Mouse (Mus musculus) brown adipose tissue, adult 24 weeks (tissue): ENCODE results near the gene Eno3. TPM values are rescaled to one million over a fixed set of nuclear protein-coding genes. Genes with fewer than 3 reads are reported as not detected.
A peak's percentile ranks its signal among the peaks of the same experiment; 100 is the strongest.

Experiments
- H3K27ac ChIP-seq: fragments of 200-500 bp; replicated peaks from 2 replicates; pipeline ENCODE4 v1.5.1; 2012; ENCODE audit warnings: low read depth, mild to moderate bottlenecking, low read length
- H3K4me1 ChIP-seq: fragments of 200-500 bp; 2 replicates; pipeline ENCODE4 v1.6.1; 2012; ENCODE audit warnings: low read length, mixed read lengths; ENCODE audit not compliant: control insufficient read depth, insufficient read depth, insufficient read length
- H3K4me3 ChIP-seq: fragments of 200-500 bp; 2 replicates; pipeline ENCODE4 v1.5.1; 2012; ENCODE audit warnings: low read depth, mild to moderate bottlenecking, low read length, moderate library complexity; ENCODE audit not compliant: insufficient read depth
- polyA plus RNA-seq: library from polyadenylated mRNA; stranded (reverse); fragments of >200 nt; gene quantifications from 2 replicates; pipeline ENCODE4 v1.2.4, GENCODE M21; 2012; ENCODE audit not compliant: missing spikeins, insufficient read depth, insufficient read length

Gene Eno3
- polyA plus RNA-seq, 1 experiment = 40.8 TPM

DNA sequence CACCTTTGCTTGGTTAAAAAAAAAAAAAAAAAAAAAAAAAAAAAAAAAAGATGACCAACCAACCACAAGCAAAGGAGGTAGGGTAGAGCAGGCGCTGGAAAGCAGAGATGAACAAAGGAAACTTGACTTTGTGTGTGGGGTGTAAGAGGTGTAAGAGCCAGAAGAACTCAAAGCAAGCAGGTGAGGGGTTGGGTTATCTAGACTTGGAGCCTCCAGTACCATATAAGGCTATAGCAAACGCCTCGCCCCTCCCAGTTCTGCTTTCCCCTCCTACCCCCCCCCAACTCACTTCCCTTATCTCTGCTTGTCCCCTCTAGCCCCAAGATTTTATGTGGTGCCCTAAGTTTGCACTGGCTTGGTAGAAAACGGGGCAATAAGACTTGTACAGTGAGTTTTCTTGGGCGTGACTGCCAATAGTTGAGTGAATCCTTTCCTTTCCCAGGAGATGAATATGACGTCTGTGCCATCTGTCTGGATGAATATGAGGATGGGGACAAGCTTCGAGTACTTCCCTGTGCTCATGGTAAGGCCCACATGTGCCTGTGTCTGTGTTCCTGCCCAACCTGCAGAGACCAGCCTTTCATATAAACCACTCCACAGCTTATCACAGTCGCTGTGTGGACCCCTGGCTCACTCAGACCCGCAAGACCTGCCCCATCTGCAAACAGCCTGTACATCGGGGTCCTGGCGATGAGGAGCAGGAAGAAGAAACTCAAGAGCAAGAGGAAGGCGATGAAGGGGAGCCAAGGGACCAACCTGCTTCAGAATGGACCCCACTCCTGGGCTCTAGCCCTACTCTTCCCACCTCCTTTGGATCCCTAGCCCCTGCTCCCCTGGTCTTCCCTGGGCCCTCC is 6.5 kb upstream of the Eno3 start:
- Histone ChIP-seq H3K4me3 (peak overlapping the region; percentile 10; the same call in 1 of the 2 replicates), H3K27ac (peak overlapping the region; percentile 21), H3K4me1 (peaks cover 8% of the 10 kb centered on the region)

DNA sequence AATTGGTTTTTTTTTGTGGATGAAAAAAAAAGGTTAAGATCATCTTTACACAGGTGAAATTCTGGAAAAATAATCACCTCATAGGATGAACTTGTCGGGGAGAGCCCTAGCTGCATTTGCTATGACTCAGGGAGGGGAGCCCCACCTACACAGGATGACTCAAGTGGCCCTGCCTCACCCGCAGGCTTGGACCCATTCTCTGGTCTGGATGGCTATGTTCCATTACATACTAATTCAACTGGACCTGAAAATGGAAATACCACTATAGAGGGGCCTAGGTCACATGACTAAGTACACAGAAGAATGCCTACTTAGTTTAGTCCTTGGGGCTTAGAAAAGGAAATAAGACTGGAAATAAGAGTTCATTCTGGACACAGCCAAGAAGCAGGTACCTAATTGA is 5.6 kb upstream of the Eno3 start:
- H3K4me1 ChIP-seq = no peaks in the 10 kb centered on the region
- no peak overlapping the region for H3K27ac ChIP-seq
- H3K4me3 ChIP-seq = no peak overlapping the region

DNA sequence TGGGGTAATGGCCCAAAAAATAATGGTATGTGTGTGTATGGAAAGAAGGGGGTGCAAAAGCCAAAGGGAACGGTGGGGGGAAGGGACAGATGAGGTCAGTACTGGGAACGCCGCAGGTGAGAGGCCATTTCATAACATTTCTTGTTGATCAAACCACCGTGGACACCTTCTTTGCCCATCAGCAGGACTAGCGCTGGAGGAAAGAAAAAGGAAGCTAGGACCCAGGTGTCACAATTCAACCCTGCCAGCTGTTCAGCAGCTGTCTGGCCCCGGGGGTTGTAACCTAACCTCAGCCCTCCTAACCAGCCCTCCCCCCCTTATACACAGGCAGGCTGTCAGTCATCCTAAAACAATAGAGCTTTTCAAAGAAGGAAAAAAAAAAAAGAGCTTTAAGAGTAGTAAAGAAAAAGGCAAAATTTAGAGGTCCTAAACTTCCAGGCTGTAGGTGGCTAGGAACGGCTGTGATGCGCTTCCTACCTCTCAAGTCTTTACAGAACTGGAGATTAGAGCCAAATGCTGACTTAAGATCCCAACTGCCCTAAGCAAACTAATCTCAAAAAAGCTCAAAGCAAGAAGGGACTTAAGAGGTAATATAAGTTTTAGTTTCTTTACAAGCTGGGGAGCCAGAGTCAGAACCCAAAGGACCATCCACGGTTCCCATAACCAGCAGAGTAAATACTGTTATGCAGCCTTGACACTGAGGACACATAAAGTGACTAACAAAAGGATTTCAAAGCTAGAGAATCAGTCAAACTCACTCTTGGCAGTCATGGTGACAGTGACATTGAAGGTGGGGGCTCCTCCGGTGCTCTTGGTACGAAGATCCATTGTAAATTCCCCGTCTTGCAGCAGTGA is 4.7 kb upstream of the Eno3 start:
- Histone ChIP-seq H3K27ac (peak overlapping the region; percentile 65; the same call in 1 of the 2 replicates), H3K4me1 (no peaks in the 10 kb centered on the region)

DNA sequence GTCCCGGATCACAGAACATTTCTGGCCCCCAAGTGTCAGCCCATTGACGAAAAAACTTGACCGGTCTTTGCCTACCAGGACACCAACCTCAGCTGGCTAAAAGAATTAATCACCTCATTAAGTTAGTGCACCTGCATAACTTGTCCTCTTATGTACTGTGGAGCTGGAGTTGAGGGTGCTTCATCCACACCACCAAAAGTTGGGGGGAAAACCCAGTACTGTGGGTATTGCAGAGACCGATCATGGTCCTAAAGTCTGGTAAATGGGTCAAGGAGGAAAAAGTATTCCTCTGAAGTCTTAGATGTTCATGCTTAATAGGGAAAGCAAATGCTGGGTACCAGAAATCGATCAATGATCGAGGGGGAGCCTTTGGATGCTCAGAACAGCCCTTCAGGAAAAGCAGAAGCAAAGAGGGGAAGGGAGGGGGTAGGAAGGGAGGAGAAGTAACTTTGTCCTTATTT is 4.1 kb upstream of the Eno3 start:
- Histone ChIP-seq H3K27ac (peak overlapping the region; percentile 65), H3K4me1 (no peaks in the 10 kb centered on the region), H3K4me3 (peak overlapping the region; percentile 91)

More for the DNA sequence above, 4.7 kb upstream of the Eno3 start:
- H3K4me3 ChIP-seq = peak overlapping the region; percentile 91

DNA sequence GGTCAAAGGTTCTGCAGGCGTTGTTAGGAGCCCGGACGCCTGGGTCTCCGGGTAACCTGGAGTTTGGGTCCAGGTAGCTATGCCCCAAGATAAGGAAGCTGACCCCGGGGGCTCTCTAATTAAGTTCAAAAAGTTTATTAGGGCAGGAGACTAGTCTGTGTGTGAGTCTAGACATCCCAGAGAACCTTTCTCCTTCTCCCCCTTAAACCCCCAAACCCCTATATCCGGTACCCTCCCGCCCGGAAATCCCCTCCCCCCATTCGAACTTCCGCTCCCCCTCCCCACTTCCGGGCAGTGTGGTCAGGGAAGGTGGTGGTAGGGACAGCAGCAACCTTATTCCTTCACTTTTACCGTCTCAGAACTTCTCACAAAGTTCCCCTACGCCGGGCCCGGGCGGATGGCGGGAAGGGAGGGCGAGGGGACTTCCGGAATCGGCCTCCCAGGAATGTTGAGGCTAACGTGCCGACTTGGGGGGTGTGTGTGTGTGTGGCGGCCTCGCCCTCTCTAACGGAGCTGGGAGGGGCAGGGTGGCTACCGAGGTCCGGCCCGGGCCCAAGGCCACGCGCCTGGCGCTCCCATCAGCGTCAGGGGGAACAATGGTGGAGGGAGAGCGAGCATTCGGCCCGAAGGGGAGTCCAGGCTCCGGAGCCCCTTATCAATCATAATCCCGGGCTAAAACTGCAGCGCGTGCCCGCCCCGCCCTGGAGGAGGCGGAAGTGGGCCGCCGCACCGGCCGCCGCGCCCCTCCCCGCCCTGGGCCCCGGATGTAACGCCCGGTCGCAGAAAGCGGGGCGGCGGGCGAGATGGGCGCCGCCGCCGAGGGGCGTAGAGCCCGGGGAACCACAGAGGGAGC is 3.4 kb upstream of the Eno3 start:
- peak overlapping the region; percentile 91 for H3K4me3 ChIP-seq
- peak overlapping the region; percentile 93 for H3K27ac ChIP-seq
- H3K4me1 ChIP-seq = no peaks in the 10 kb centered on the region

DNA sequence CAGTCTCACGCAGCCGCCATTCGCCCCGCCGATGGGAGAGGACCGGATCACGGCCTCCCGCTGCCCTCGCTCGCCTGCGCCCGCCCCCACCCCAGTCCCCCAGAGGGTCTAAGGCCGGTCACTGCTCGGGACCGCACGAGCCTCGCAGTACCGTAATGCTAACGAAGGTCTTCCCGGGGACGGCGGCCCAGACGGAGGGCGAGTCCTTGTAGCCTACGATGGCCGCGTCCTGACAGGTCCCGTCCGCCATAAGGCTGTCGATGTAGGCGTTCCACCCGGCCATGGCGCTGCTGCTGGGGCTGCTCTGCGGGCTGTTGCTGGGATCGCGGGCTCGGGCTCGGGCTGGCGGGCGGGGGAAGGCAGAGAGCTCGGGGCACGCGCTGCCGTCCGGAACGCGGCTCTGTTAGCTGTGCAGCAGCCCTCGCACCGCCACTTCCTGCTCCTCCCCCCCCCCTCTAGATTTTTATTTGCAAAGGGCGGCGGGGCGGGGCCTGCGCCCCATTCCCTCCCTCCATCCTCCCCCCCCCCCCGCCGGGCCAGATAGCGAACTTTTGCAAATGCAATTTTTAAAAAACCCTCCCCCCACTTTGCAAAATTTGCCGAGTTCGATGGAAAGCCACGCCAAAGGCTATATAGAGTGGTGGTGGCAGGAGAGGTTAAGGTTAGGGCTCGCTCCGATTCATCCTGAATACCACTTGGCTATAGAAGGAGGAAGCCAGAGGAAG is 2.6 kb upstream of the Eno3 start, which contains the start of gene Pfn1:
Gene Pfn1, minus strand, starts transcription at position 447 of the 725 bp plus-strand sequence.
- H3K27ac ChIP-seq = peak within 1 kb of the TSS; percentile 93
- H3K4me1 ChIP-seq = no peaks in the 10 kb centered on the region
- H3K4me3 ChIP-seq = peak within 1 kb of the TSS; percentile 91

DNA sequence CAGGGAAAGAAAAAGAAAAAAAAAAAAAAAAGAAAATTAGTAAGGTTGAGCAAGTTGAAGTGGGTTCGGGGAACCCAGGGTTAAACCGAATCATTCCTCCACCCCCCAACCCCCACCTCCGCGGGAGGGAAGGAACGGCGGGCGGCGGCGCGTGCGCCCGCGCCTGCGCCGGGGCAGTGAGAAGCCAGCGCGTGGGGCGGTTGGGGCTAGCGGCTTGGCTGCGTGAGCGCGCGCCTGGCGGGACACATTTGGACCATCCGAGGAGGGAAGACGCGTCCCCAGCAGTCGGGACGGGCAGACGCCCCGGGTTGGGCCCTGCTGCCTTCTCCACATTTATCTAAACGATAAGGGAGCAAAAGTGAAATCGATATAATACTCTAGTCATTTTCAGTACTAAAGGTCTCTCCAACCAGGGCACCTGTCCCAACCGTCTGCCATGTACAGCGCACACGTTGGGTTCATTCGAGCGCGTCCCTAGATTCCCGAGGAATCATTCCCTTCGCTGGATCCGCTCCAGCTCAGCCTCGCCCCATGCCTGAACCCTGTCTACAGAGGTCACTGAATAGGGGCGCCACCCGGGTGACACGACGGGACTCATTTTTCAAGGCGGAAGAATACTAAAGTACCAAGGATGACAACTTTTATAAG is 2.0 kb upstream of the Eno3 start:
- peak overlapping the region; percentile 76 for H3K4me3 ChIP-seq
- peak overlapping the region; percentile 79 for H3K27ac ChIP-seq
- H3K4me1 ChIP-seq = no peaks in the 10 kb centered on the region

DNA sequence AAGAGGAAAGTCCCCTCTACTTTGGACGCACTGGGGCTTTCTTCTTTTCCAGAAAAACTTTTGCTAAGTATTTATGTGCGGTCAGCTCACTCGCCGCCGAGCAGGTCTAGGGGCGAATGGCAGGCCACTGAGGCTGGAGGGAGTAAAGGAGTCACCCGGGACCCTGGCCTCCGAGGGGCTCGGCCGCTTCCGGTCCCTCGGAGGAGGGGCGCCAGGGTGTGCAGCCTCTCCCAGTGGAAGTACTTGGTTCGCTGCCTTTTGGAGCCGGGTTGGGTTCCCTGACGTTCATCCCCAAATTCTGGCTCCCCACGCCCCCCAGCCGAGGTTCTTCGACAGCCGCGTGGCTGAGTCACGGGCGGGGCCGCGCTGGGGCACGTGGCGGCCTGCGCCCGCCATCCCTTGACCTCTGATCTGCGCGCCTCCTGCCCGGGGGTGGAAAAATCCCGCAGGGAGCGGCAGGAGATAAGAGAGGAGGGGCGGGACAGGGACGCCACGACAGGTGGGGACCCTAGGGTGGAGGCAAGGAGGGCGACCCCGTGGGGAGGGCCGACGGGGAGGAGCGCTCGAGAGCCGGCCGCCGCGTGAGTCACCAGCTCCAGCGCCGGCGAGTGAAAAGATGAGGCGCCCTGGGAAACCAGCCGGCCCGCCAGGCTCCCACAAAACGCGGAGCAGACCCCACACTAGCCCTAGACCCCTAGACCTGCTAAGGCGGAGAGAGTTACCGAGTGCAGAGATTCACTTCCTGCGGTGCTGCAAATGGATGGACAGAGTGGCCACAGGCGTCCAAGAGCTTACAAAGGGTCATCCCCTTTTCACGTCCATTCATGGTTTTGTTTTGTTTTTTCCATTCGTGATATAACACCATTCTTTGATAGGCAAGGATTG is 1.2 kb upstream of the Eno3 start:
- Histone ChIP-seq H3K27ac (peak overlapping the region; percentile 79), H3K4me1 (no peaks in the 10 kb centered on the region), H3K4me3 (peak overlapping the region; percentile 76)

DNA sequence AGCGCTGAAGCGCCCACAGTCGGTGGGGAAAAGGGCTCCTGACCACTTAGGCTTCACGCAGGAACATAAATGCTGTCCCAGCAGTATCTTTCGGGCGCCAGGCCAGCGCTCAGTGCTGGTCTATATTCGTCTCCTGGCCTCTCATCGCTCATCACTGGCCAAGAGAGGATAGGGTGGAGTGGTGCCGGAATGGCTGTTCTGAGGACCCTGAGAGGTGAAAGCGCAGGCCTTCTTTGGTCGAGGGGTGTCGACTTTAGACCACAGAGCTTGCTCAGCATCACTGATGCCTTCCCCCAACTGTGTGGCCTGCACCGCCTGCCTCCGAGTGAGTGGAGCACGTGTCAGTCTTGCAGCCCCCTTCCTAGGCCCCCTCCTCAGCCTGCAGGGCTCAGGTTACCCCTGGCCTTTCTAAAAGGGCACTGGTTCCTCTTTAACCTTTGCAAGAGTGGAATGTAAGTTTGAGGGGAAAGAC is 510 bp upstream of the Eno3 start:
- peak overlapping the region; percentile 79 for H3K27ac ChIP-seq
- H3K4me1 ChIP-seq = no peaks in the 10 kb centered on the region
- H3K4me3 ChIP-seq = peak overlapping the region; percentile 76

DNA sequence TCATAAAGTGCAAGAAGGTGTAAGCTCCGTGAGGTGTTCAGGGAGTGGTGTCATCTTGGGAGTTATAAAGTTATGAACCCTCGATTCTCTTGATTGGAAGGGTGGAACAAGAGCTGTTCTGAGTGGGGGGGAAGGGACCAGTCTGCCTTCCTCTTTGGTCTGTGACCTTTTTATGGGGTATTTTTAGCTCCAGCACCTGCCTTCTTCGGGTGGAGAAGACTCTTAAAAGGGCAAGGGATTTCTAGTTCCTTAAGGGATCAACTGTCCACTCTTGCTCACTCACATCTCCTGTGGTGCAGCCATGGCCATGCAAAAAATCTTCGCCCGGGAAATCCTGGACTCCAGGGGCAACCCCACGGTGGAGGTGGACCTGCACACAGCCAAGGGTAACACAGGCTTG is 571 bp downstream of the Eno3 start:
- H3K27ac ChIP-seq = no peak overlapping the region
- H3K4me3 ChIP-seq = no peak overlapping the region
- H3K4me1 ChIP-seq = no peaks in the 10 kb centered on the region

DNA sequence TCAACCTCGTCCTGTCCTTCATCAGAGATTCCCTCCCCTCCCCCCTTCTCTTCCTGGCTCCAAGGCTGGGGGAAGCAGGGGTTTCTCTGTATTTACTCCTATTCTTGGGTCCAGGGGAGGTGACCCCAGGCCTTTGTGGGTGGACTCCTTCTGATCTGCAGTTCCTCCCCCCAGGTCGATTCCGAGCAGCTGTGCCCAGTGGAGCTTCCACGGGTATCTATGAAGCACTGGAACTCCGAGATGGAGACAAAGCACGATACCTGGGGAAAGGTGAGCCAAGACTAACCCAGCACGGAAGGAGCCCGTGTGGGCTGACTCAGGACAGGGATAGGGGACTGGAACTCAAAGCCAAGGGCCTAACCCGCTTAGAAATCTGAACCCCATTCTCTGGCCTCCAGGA is 989 bp downstream of the Eno3 start:
- Histone ChIP-seq H3K27ac (no peak overlapping the region), H3K4me3 (no peak overlapping the region), H3K4me1 (no peaks in the 10 kb centered on the region)

DNA sequence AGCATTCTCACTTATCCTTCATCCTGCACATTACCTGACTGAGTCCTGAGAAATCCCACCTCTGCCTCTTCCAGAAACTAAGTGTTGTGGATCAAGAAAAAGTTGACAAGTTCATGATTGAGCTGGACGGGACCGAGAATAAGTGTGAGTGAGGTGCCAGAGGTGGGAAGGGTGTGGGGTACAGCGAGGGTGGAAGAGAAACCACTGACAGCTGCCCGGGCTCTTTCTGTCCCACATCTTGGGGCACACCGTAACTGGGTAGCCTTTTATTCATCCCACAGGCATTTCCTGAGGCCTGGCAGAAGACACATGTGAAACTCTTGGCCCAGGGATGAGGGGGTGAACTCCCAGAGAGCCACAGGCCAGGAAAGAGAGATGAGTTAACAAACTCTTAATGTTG is 1.5 kb downstream of the Eno3 start:
- no peak overlapping the region for H3K27ac ChIP-seq
- no peak overlapping the region for H3K4me3 ChIP-seq
- H3K4me1 ChIP-seq = no peaks in the 10 kb centered on the region

DNA sequence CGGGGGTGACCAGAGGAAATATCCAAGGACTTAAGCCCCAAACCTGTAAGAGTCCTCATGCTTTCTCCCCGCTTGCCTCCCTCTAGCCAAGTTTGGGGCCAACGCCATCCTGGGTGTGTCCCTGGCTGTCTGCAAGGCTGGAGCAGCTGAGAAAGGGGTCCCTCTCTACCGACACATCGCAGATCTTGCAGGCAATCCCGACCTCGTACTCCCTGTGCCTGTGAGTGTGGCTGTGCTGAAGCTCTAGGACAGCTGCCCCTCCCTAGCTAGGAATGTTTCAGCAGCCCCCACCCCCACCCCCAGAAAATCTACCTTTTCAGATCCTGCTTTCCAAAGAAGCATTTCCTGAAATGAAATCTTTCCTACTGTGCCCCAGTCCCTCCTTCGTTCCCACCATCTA is 1.9 kb downstream of the Eno3 start:
- no peak overlapping the region for H3K4me3 ChIP-seq
- no peak overlapping the region for H3K27ac ChIP-seq
- no peaks in the 10 kb centered on the region for H3K4me1 ChIP-seq
